Mouse (Mus musculus): Measurements from ENCODE around the gene Tff3. TPM values are rescaled to one million over a fixed set of nuclear protein-coding genes. Genes with fewer than 3 reads are reported as not detected.

Gene Tff3
- total RNA-seq, 2 experiments from 2014 or later, result not detected

- intact Hi-C loops (cut with DNase I; ENCODE audit: low total_unique reads), result no loop called here
- DNase-seq, result no peak
These were observed 47.0 kb downstream of the Tff3 start for GRCm38 (mm10) chr17:31082296-31083078.

DNA sequence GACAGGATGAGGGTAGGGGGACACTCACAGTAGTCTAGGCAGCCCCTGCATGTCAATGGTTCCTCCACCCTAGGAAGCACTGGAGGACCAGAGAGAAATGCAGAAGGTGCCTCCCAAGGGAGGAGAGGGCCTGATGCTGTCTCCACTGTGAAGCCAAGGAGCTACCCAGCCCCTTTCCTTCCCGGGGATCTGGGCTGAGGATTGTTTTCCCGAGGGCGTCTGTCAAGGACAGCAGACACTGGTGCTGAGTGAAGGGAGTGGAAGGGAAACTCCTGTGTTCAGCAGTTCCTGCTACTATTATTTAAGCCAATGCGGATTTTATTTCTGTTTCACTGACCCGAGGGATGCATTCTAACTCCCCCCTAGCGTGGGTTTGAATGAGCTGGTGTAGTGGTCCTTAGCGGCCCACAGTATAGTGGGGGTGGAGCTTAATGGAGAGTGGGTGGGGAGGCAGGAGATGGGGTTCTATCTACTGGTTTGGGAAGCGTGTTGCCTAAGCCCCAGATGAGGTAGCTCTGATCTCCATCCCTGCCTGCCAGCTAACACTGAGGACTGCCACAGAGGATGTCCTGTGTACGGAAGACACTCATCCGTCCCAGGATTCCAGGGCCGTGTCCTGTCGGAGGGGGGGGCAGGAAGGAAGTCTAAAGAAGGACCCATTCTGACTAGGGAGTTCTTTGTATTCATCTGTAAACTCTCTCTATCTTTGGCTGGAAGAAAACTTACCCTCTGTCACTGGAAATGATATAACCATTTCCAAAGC, 50.2 kb downstream of the Tff3 start:
- intact Hi-C loops (cut with DNase I; ENCODE audit: low total_unique reads), result no loop called here
- no peak for DNase-seq

- DNase-seq, result no peak
- intact Hi-C loops (cut with DNase I; ENCODE audit: low total_unique reads), result no loop called here
These were observed 50.9 kb downstream of the Tff3 start for GRCm38 (mm10) chr17:31078581-31078980.

DNA sequence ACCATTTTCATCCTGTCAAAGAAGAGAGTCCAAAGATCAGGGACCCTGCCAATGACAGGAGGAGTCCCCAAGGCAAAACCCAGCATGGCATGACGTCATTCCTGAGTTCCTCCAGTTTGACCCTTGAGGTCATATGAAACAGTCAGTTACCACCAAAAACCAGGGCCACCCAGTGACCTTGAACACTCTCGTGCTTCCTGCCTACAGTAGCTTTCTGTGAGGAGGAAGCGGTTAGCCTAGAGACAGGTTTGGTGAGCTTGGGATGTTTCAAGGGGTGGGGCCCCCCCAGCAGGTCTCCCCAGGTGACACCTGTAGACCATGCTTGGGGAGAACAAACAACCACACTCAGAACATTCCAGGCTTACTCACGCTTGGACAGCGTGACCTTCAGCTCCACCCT, 51.9 kb downstream of the Tff3 start:
- intact Hi-C loops (cut with DNase I; ENCODE audit: low total_unique reads), result no loop called here
- DNase-seq, result no peak

DNA sequence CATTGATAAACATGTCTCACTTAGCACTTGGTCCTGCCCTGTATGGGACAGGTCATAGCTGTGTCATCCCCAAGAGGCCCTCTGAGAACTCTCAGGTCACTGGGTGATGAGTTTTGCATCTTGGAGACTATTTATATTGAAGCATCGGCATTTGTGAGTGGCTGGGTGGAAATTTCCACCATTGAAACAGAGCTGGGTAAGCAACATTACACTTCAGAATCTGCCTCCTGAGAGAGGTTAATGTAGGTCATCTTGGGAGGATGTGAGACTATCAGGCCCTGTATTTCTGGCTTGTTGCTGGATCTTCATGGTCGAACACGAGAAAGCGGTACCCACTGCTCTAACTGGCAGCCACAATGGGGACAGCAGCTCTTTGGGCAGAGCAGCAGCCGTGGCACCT, 54.0 kb downstream of the Tff3 start:
- no peak for DNase-seq
- intact Hi-C loops (cut with DNase I; ENCODE audit: low total_unique reads), result no loop called here

Other genes with a start within 250 kb of the Tff3 start
- not detected for gene Glp1r, start 227.8 kb downstream of the Tff3 start, total RNA-seq (2021)
- under 1 TPM in 1 of 2 experiments, not detected in 1; 0.16 TPM for gene Umodl1, start 175.0 kb downstream of the Tff3 start, total RNA-seq (2021)
- 1 to 10 TPM; 4.9 to 6.6 TPM for gene Abcg1, start 72.0 kb downstream of the Tff3 start, total RNA-seq (2021)
- gene Tff2, start 14.6 kb upstream of the Tff3 start, total RNA-seq (2021), result not detected
- not detected for gene Tff1, start 35.6 kb upstream of the Tff3 start, total RNA-seq (2021)
- not detected for gene Tmprss3, start 69.3 kb upstream of the Tff3 start, total RNA-seq (2021)
- gene Ubash3a, start 78.2 kb upstream of the Tff3 start, total RNA-seq (2021), result not detected
- gene Rsph1, start 147.7 kb upstream of the Tff3 start, total RNA-seq (2021), result 10 to 100 TPM; 10.0 to 12.5 TPM
- gene Slc37a1, start 157.1 kb upstream of the Tff3 start, total RNA-seq (2021), result 1 to 10 TPM; 2.5 to 2.7 TPM